ENCODE assay signal across 21 mouse cellular contexts in the genomic region with DNA sequence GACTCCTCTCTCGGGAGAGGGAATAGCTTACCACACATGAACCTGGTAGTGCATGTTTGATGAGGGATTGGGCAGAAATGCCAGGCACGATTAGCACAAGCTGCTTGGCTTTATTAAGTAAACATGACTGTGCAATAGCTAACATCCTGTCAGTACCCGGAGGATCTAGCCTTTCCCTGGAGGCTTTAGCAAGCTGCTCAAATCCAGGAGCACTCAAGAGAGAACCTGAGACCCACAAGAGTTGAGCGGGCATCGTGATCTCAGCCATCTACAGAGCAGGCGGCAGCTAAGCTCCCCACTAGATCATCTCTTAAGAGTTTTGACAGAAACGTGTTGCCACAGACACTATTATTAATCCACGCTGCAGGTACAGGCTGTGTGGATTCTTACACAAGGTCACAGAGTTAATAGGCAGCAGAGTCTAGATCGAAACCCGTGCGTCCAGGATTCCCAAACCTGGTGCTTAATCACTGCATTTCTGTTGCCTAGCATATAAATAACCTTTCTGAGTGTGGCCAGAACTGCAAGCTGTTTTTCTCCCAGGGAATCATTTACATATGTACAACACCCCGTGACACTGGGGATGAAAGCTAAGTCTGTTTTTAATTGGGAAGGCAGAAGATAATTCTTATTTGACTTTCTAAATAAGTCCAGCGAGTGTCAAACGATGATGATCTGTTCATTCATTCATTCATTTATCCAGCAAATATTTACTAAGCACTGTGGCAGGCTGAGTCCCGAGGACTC.
DNase-seq lines count a peak whose midpoint lies in the region; ATAC-seq lines count a peak whose summit lies in the region.
"Had no signal": no experiment of that assay in that cellular context is flagged by ENCODE, and none has a peak within 500 bp of the region (broad histone marks: within the 10 kb centered on the region; RNA-seq: fewer than 3 reads in every experiment).

No protein-coding gene starts in this region.

- 47% methylated on average over 15 of the region's 15 CpGs for WGBS in forebrain, embryonic 15.5 days
- 85% methylated on average over 15 of the region's 15 CpGs for WGBS in forebrain, embryonic 10.5 days
- 43% methylated on average over 15 of the region's 15 CpGs for WGBS in lung, embryonic 16.5 days
- 48% methylated on average over 15 of the region's 15 CpGs for WGBS in midbrain, embryonic 13.5 days

- H3K27me3 ChIP-seq in forebrain, embryonic 15.5 days = no peaks in the 10 kb centered on the region
- H3K27me3 ChIP-seq in forebrain, embryonic 10.5 days (ENCODE audit: poor library complexity, severe bottlenecking) = no peaks in the 10 kb centered on the region
- H3K27me3 ChIP-seq in lung, embryonic 16.5 days (ENCODE audit: control insufficient read depth, insufficient read depth, low read depth, low read length) = no peaks in the 10 kb centered on the region
- no peaks in the 10 kb centered on the region; the same call in 1 of the 2 replicates for H3K27me3 ChIP-seq in midbrain, embryonic 13.5 days
- H3K27me3 ChIP-seq: limb, embryonic 12.5 days; liver, embryonic 13.5 days had no signal

- no peak overlapping the region for H3K4me2 ChIP-seq in forebrain, embryonic 15.5 days (replicated peaks)
- no peak overlapping the region for H3K4me2 ChIP-seq in lung, embryonic 16.5 days (ENCODE audit: low read depth, low read length)
- no peak overlapping the region for H3K4me2 ChIP-seq in midbrain, embryonic 13.5 days (replicated peaks)
- H3K4me2 ChIP-seq: heart, embryonic 12.5 days; limb, embryonic 12.5 days; liver, embryonic 13.5 days had no signal

- no peaks in the 10 kb centered on the region for H3K9me3 ChIP-seq in forebrain, embryonic 15.5 days
- no peaks in the 10 kb centered on the region for H3K9me3 ChIP-seq in forebrain, embryonic 10.5 days
- no peaks in the 10 kb centered on the region for H3K9me3 ChIP-seq in lung, embryonic 16.5 days (ENCODE audit: control insufficient read depth, low read length)
- no peaks in the 10 kb centered on the region for H3K9me3 ChIP-seq in midbrain, embryonic 13.5 days
- H3K9me3 ChIP-seq: heart, embryonic 12.5 days; limb, embryonic 12.5 days; liver, embryonic 13.5 days had no signal

- no peaks in the 10 kb centered on the region for H3K36me3 ChIP-seq in forebrain, embryonic 15.5 days
- H3K36me3 ChIP-seq in forebrain, embryonic 10.5 days (replicated peaks) = no peaks in the 10 kb centered on the region
- no peaks in the 10 kb centered on the region for H3K36me3 ChIP-seq in lung, embryonic 16.5 days (ENCODE audit: control insufficient read depth, insufficient read depth, low read length)
- peaks cover 11% of the 10 kb centered on the region for H3K36me3 ChIP-seq in midbrain, embryonic 13.5 days
- H3K36me3 ChIP-seq: heart, embryonic 12.5 days; limb, embryonic 12.5 days; liver, embryonic 13.5 days had no signal

- no peak overlapping the region for H3K4me3 ChIP-seq in forebrain, embryonic 15.5 days
- H3K4me3 ChIP-seq in forebrain, embryonic 10.5 days = no peak overlapping the region
- no peak overlapping the region for H3K4me3 ChIP-seq in lung, embryonic 16.5 days (ENCODE audit: low read length)
- H3K4me3 ChIP-seq in midbrain, embryonic 13.5 days (replicated peaks) = no peak overlapping the region
- H3K4me3 ChIP-seq: heart, embryonic 12.5 days; limb, embryonic 12.5 days; liver, embryonic 13.5 days had no signal

- intact Hi-C loops in heart, postnatal 14 days (cut with DNase I) = no loop called here

- peak overlapping the region; percentile 49; the same call in 1 of the 2 replicates for H3K27ac ChIP-seq in forebrain, embryonic 15.5 days (replicated peaks)
- H3K27ac ChIP-seq in forebrain, embryonic 10.5 days = no peak overlapping the region
- no peak overlapping the region for H3K27ac ChIP-seq in lung, embryonic 16.5 days (ENCODE audit: low read length)
- H3K27ac ChIP-seq in midbrain, embryonic 13.5 days = peak overlapping the region; percentile 51
- H3K27ac ChIP-seq: limb, embryonic 12.5 days; liver, embryonic 13.5 days had no signal

- DNase-seq in forebrain, embryonic 10.5 days (ENCODE audit: extremely low spot score, low spot score) = no peak
- no peak for DNase-seq in lung, postnatal 25 days (ENCODE audit: low spot score)
- peak; percentile 38 for DNase-seq in brain, adult 2 months (ENCODE audit: low read depth, low spot score)
- no peak for DNase-seq in heart, postnatal 14 days
- DNase-seq in Muller cell, postnatal 12 days (ENCODE audit: inconsistent ontology term) = no peak
- DNase-seq: adrenal gland, postnatal 25 days; cerebellum, adult 18-20 months; cerebellum, postnatal 36 days; gastrocnemius, postnatal 10 days; heart, adult 11 months; kidney, adult 9 months; kidney, postnatal 25 days; liver, embryonic 13.5 days; right cerebral cortex, adult 18-20 months; thymus, postnatal 14 days had no signal

- peaks cover 42% of the 10 kb centered on the region for H3K4me1 ChIP-seq in forebrain, embryonic 15.5 days
- H3K4me1 ChIP-seq in forebrain, embryonic 10.5 days = peaks cover 4% of the 10 kb centered on the region
- peaks cover 6% of the 10 kb centered on the region for H3K4me1 ChIP-seq in lung, embryonic 16.5 days (replicated peaks; ENCODE audit: control insufficient read depth, insufficient read depth, low read length)
- H3K4me1 ChIP-seq in midbrain, embryonic 13.5 days (replicated peaks) = peaks cover 46% of the 10 kb centered on the region
- H3K4me1 ChIP-seq: limb, embryonic 12.5 days; liver, embryonic 13.5 days had no signal

- ATAC-seq in forebrain, embryonic 15.5 days (replicated peaks) = no peak
- ATAC-seq in lung, embryonic 16.5 days (ENCODE audit: low read depth) = peak; percentile 41
- ATAC-seq in midbrain, embryonic 13.5 days = peak; percentile 31
- ATAC-seq: inflammation-experienced regulatory T-cells, adult 6 months had no signal

- H3K9ac ChIP-seq in forebrain, embryonic 15.5 days (replicated peaks) = no peak overlapping the region
- H3K9ac ChIP-seq in lung, embryonic 16.5 days (ENCODE audit: low read length) = no peak overlapping the region
- H3K9ac ChIP-seq in midbrain, embryonic 13.5 days (replicated peaks) = no peak overlapping the region
- H3K9ac ChIP-seq: heart, embryonic 12.5 days; limb, embryonic 12.5 days; liver, embryonic 13.5 days had no signal

Comparison
In these comparisons a context has a peak if more than half of its experiments do, and no peak if none do; other contexts are left out.
1. H3K27ac ChIP-seq: peak in forebrain, embryonic 15.5 days (single experiment) and midbrain, embryonic 13.5 days (single experiment); none in forebrain, embryonic 10.5 days (single experiment) and lung, embryonic 16.5 days (single experiment).